Mouse (Mus musculus) hindbrain, embryonic 14.5 days (tissue): ENCODE measurements around the gene Bhmt. TPM values are rescaled to one million over a fixed set of nuclear protein-coding genes. Genes with fewer than 3 reads are reported as not detected.

Source experiments
- ATAC-seq: fragments of 200-750 bp; cut with Nextera tagmentation; 2 replicates; pipeline ENCODE4 v1.8.0; 2017; ENCODE audit warnings: moderate number of reproducible peaks, mild to moderate bottlenecking, moderate TSS enrichment, moderate library complexity; ENCODE audit not compliant: low FRiP score
- DNase-seq: peaks from one replicate; pipeline ENCODE4 v3.0.0-alpha.2; 2015; ENCODE audit warnings: low spot score
- H3K27ac ChIP-seq: fragments of 300-500 bp; sonication (generic); 2 replicates; pipeline ENCODE4 v1.5.1; 2014; ENCODE audit warnings: mild to moderate bottlenecking, moderate library complexity
- H3K27me3 ChIP-seq: fragments of 300-500 bp; sonication (generic); 2 replicates; pipeline ENCODE4 v1.6.1; 2014; ENCODE audit warnings: mild to moderate bottlenecking, low read length, mixed read lengths; ENCODE audit not compliant: control insufficient read depth, insufficient read depth
- H3K36me3 ChIP-seq: fragments of 300-500 bp; sonication (generic); replicated peaks from 2 replicates; pipeline ENCODE4 v1.6.1; 2014; ENCODE audit not compliant: control insufficient read depth, insufficient read depth
- H3K4me1 ChIP-seq: fragments of 300-500 bp; sonication (generic); replicated peaks from 2 replicates; pipeline ENCODE4 v1.6.1; 2014; ENCODE audit warnings: antibody characterized with exemption, low read length, mixed read lengths; ENCODE audit not compliant: control insufficient read depth, insufficient read depth
- H3K4me2 ChIP-seq: fragments of 300-500 bp; sonication (generic); replicated peaks from 2 replicates; pipeline ENCODE4 v1.6.1; 2014; ENCODE audit warnings: mild to moderate bottlenecking, moderate library complexity
- H3K4me3 ChIP-seq: fragments of 300-500 bp; sonication (generic); replicated peaks from 2 replicates; pipeline ENCODE4 v1.5.1; 2014; ENCODE audit warnings: mild to moderate bottlenecking, low read length
- H3K9ac ChIP-seq: fragments of 300-500 bp; sonication (generic); 2 replicates; pipeline ENCODE4 v1.6.1; 2014
- H3K9me3 ChIP-seq: fragments of 300-500 bp; sonication (generic); 2 replicates; pipeline ENCODE4 v1.6.1; 2016; ENCODE audit warnings: low read length; ENCODE audit not compliant: control insufficient read depth
- WGBS: fragments of 180-500 bp; shearing (Covaris S2); extraction: QIAGEN DNeasy Blood & Tissue Kit; methylation state at CpG from one replicate; pipeline ENCODE4 v1.1.7; 2014; 5-methylcytosine and 5-hydroxymethylcytosine counted together
- polyA plus RNA-seq: library from polyadenylated mRNA; unstranded; fragments of >200 nt; fragmentation: Nextera tagmentation; extraction: Ambion mirVana; gene quantifications from 2 replicates; pipeline ENCODE4 v1.2.1, GENCODE M21; 2014

Gene Bhmt
- polyA plus RNA-seq: 0.64 and 1.2 TPM in 2 replicates

DNA sequence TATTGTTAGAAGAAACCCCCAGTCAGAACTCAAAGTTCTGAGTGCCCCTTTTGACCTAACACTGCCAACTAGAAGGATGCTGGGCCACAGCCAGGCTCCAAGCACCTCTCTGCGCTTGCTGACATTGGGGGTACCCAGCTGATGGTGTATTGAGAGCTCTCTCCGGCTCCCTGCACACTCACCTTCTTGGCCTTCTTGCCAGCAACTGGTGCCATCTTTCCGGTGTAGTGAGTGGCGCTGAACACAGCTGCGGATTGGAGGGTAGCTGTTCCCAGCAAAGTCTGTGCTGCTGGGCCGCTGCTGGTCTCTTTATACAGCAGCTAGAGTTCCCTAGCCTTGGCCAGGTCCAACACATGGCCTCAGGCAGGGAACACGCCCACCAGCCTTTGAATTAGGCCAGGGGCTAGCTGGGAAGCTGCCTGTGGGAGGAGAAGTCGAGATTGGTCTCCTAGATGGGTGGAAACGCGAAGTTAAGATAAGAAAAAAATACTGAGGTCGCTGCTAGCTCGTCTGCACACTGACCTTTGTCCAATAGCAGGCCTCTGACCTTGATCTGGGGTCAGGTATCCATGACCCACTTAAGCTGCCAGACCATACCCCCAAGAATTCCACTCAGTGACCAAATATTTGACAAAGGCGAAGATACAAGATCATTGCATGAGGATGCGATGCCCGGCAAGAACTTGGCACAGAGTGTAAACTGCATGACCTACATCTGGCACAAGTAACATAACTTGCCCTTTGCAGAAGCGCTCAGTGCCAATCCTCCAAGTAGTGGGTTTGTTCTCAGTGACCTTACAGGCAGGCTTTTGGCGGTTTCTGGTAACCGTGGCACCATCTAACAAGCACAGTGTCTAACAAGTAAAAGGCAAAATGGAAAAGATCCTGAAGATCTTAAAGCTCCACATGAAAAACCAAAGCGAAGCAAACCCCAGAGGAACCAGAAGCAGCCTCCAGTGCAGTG, at the start of gene Bhmt:
Bhmt (minus strand) TSS at position 680 of the 964 bp plus-strand sequence.
- H3K4me1 ChIP-seq: no peaks in the 10 kb centered on the region
- no peak for DNase-seq
- WGBS: 81% methylated on average over 19 of the region's 19 CpGs
- H3K4me2 ChIP-seq: no peak within 1 kb of the TSS
- H3K9me3 ChIP-seq: no peaks in the 10 kb centered on the region
- no peaks in the 10 kb centered on the region for H3K36me3 ChIP-seq
- no peaks in the 10 kb centered on the region for H3K27me3 ChIP-seq
- H3K27ac ChIP-seq: no peak within 1 kb of the TSS
- no peak within 1 kb of the TSS for H3K4me3 ChIP-seq
- ATAC-seq: no peak
- no peak within 1 kb of the TSS for H3K9ac ChIP-seq

DNA sequence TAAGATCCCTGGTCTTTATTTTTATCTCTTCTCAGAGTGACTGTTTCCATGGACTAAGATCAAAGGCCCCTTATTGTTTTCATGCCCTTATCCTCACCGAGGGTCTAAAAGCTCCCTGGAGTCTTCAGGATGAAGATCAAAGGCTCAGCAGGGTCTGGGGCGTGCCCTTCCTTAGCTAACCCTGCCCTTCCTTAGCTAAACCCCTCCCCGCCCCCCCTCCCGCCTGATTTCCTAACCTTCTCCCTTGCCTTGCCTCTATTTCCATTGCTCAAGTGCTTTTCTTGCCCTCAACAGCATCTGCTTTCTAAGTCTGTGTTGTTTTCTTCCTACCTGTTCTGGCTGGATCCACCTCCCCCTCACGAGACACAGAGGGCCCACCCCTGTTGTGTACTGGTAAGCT, 49.6 kb upstream of the Bhmt start:
- DNase-seq: no peak
- ATAC-seq: no peak
- Histone ChIP-seq H3K27ac (no peak overlapping the region), H3K4me3 (no peak overlapping the region), H3K27me3 (no peaks in the 10 kb centered on the region), H3K9ac (no peak overlapping the region), H3K4me1 (no peaks in the 10 kb centered on the region), H3K9me3 (no peaks in the 10 kb centered on the region), H3K36me3 (no peaks in the 10 kb centered on the region), H3K4me2 (no peak overlapping the region)
- 9% methylated on average over 5 of the region's 5 CpGs for WGBS

DNA sequence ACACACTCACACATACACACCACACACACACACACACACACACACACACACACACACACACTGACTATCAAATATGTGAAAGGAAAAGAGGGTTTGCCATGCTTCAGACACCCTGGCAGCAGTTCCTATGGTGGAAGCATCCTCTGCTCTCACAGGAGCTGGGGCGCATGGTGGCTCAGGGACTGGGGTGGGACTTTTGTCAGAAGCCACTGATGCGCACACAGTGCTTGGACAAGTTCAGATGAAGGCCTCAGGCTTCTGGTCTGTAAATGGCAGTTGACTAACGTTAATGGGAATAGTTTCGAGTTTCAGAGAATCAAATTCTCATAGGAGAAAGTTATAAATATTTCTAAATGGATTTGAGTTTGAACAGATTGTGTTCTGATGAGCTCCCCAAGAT, 47.5 kb upstream of the Bhmt start:
- H3K4me3 ChIP-seq: no peak overlapping the region
- no peaks in the 10 kb centered on the region for H3K36me3 ChIP-seq
- H3K4me1 ChIP-seq: no peaks in the 10 kb centered on the region
- 72% methylated on average over 4 of the region's 4 CpGs for WGBS
- H3K4me2 ChIP-seq: no peak overlapping the region
- H3K9me3 ChIP-seq: no peaks in the 10 kb centered on the region
- H3K27me3 ChIP-seq: no peaks in the 10 kb centered on the region
- H3K9ac ChIP-seq: no peak overlapping the region
- DNase-seq (no peak), ATAC-seq (no peak)
- H3K27ac ChIP-seq: no peak overlapping the region

DNA sequence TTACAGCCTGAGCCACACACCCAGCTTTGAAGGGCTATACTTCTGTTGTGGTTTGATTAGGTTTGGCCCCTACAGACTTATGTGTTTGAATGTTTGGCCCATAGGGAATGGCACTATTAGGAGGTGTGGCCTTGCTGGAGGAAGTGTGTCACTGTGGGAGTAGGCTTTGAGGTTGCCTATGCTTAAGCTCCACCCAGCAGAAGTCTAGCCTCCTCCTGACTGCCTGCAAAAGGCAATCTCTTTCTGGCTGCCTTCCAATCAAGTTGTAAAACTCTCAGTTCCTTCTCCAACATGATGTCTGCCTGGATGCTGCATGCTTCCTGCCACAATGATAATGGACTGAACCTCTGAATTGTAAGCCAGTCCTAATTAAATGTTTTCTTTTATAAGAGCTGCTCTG, 45.6 kb upstream of the Bhmt start:
- DNase-seq: no peak
- no peak overlapping the region for H3K4me2 ChIP-seq
- no peak for ATAC-seq

DNA sequence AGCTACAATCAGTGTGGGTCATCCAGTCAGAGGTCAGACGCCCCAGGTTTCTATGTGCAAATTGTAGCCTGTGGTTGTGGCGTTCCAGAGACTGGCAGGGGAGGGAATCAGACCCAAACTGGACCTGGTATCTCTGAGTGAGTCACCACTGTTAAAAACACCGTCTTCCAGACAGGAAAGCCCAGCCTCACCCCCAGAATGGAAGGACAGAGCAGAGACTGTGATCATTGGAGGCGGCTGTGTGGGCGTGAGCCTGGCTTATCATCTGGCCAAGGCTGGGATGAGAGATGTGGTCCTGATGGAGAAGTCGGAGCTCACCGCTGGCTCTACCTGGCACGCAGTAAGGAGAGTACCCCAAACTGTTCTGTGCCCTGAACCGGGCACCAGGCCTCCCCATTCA, 39.1 kb upstream of the Bhmt start:
- no peak overlapping the region for H3K9ac ChIP-seq
- H3K27me3 ChIP-seq: peaks cover 10% of the 10 kb centered on the region; the same call in 1 of the 2 replicates
- H3K36me3 ChIP-seq: no peaks in the 10 kb centered on the region
- no peak overlapping the region for H3K27ac ChIP-seq
- H3K4me3 ChIP-seq: no peak overlapping the region
- 75% methylated on average over 9 of the region's 9 CpGs for WGBS
- DNase-seq (no peak), ATAC-seq (no peak)
- no peak overlapping the region for H3K4me2 ChIP-seq
- no peaks in the 10 kb centered on the region for H3K9me3 ChIP-seq
- H3K4me1 ChIP-seq: no peaks in the 10 kb centered on the region

More for the DNA sequence above, 45.6 kb upstream of the Bhmt start:
- no peak overlapping the region for H3K27ac ChIP-seq
- H3K9me3 ChIP-seq: no peaks in the 10 kb centered on the region
- no peaks in the 10 kb centered on the region for H3K36me3 ChIP-seq
- no peak overlapping the region for H3K4me3 ChIP-seq
- no peaks in the 10 kb centered on the region for H3K27me3 ChIP-seq
- H3K9ac ChIP-seq: no peak overlapping the region
- no peaks in the 10 kb centered on the region for H3K4me1 ChIP-seq

DNA sequence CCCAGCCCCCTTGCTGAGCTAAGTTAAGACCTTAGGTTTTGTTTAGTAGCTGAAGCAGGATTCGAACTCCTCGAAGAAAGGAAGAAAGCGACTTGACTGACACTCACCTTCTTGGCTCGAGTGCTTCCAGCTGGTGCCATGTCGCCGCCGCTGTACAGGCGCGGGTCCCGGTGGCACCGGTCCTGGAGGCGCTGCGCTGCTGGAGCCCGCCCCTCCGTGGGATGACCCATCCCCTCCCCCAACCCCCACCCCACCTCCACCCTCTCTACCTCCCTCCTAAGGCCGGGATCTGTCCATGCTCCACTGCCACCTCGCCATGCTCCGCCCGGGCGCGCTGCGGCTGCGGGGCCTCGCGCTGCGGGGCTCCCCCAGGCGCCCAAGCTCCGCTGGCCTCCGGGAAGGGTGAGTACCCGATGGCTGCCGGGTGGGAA, 36.4 kb upstream of the Bhmt start, which contains the start of the genes Bhmt2 and Dmgdh:
Bhmt2 (minus strand) TSS at position 172 of the 431 bp plus-strand sequence.
Dmgdh (plus strand) TSS at position 303 of the 431 bp plus-strand sequence.
- ATAC-seq: no peak
- H3K4me3 ChIP-seq: no peak within 1 kb of the TSS
- 11% methylated on average over 31 of the region's 31 CpGs for WGBS

DNA sequence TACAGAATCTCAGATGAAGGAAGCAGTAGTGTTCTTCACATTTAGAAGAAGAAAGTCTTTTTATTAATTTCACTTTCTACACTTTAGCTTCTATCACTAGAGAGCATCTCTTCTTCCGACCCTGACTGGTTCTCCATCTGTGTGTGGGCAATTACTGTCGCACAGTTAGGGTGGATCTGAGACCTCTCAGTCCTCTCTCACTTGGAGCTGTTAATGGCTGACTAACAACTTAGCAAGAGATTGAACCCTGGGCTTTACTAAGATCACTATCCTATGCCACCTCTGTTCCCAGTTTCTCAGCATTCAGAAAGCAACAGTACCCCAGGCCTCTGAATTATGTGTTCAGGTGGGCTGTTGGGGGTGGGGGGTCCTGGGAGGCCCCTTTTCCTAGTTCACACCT, 35.5 kb upstream of the Bhmt start:
- 83% methylated on average over 2 of the region's 2 CpGs for WGBS
- DNase-seq: no peak
- H3K27me3 ChIP-seq: peaks cover 10% of the 10 kb centered on the region; the same call in 1 of the 2 replicates

More for the DNA sequence above, 36.4 kb upstream of the Bhmt start, which contains the start of the genes Bhmt2 and Dmgdh:
- H3K4me1 ChIP-seq: no peaks in the 10 kb centered on the region
- H3K9me3 ChIP-seq: no peaks in the 10 kb centered on the region
- H3K9ac ChIP-seq: no peak within 1 kb of the TSS
- peaks cover 10% of the 10 kb centered on the region; the same call in 1 of the 2 replicates for H3K27me3 ChIP-seq
- no peak within 1 kb of the TSS for H3K27ac ChIP-seq
- H3K4me2 ChIP-seq: 0 out of 2 replicates have a peak within 1 kb of the TSS, but pooled peaks have one; percentile 11
- no peak for DNase-seq
- no peaks in the 10 kb centered on the region for H3K36me3 ChIP-seq

DNA sequence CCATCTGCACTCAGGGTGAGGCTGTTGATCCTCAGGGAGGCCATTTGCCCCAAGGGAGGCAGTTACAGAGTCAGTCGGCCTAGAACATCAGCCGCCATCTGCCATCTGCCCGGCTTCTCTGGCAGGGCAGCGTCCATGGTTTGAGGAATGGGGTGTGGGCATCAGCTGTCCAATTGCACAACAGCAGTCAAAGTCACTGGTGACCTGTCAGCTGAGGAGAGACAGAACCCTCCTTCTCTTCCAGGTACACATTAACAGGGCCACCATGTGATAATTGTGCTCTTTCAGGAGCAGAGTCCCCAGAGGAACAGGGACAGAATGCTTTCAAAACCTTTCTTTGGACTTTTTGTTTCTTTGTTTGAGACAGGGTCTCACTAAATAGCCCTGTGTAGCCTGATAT, 34.6 kb upstream of the Bhmt start:
- Histone ChIP-seq H3K9me3 (no peaks in the 10 kb centered on the region; the same call in 1 of the 2 replicates), H3K4me1 (no peaks in the 10 kb centered on the region), H3K4me2 (no peak overlapping the region), H3K27me3 (peaks cover 10% of the 10 kb centered on the region; the same call in 1 of the 2 replicates), H3K36me3 (no peaks in the 10 kb centered on the region), H3K4me3 (no peak overlapping the region), H3K9ac (no peak overlapping the region), H3K27ac (no peak overlapping the region)
- 82% methylated on average over 4 of the region's 4 CpGs for WGBS
- DNase-seq (no peak), ATAC-seq (no peak)

More for the DNA sequence above, 35.5 kb upstream of the Bhmt start:
- no peaks in the 10 kb centered on the region; the same call in 1 of the 2 replicates for H3K9me3 ChIP-seq
- no peak overlapping the region for H3K27ac ChIP-seq
- H3K36me3 ChIP-seq: no peaks in the 10 kb centered on the region
- H3K4me1 ChIP-seq: no peaks in the 10 kb centered on the region
- H3K4me2 ChIP-seq: no peak overlapping the region
- H3K4me3 ChIP-seq: no peak overlapping the region
- ATAC-seq: no peak
- H3K9ac ChIP-seq: no peak overlapping the region

DNA sequence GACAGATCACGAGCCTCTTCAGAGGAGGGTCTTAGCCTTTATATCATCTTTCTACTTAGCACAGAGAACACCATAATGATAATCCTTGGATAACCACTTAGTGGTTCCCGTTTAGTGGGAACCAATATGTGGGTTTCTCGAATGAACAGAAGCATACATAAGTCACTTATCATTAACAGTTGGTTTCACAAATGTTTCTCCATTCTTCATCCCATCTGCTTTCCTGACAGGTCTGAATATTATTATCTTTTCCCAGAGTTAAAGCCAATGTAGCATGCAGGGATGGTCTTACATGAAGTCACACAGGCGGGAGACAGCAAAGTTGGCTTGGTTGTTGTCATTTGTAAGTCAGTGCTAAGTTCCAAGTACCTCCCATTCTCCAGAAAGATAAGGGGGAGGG, 29.8 kb upstream of the Bhmt start:
- Histone ChIP-seq H3K9ac (no peak overlapping the region), H3K27ac (no peak overlapping the region), H3K4me2 (no peak overlapping the region), H3K4me3 (no peak overlapping the region), H3K4me1 (no peaks in the 10 kb centered on the region), H3K27me3 (no peaks in the 10 kb centered on the region), H3K9me3 (no peaks in the 10 kb centered on the region; the same call in 1 of the 2 replicates), H3K36me3 (no peaks in the 10 kb centered on the region)
- WGBS: 92% methylated on average over 4 of the region's 4 CpGs
- DNase-seq (no peak), ATAC-seq (no peak)
